Mouse (Mus musculus): Measurements from ENCODE around the gene Smpd3.

Gene Smpd3

DNA sequence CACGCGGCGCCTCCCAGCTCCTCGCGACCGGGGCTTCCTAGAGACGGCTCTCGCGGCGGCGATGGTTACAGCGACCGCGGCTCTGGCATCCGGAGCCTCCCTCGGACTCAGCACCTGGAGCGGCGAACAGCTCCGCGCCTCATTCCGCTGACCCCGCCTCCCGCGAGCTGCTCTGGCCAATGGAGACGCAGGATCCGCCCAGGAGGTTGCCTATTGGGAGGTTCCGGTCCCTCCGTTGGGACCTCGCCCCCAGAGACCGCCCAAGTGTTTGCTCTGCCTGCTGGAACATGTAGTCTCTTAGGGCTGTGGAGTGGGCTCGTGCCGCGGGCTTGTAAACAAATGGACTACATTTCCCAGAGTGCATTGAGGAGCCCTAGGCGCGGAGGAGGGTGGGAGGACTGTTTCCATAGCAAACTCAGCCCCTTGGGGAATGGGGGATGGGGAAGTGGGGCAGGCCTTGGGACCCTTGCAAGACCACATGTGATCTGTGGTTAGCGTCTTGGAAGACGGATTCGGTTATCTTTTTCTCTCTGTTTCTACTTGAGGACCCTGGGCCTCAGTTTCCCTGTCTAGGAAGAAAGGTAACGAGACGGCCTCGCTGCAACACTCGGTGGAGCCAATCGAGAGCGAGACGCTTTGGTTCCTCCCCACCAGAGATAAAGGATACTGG is at the start of gene Smpd3:
TSS of gene Smpd3 (minus strand) at position 137 of the 670 bp plus-strand sequence.
- in situ Hi-C loops (cut with MboI) = no loop called here

DNA sequence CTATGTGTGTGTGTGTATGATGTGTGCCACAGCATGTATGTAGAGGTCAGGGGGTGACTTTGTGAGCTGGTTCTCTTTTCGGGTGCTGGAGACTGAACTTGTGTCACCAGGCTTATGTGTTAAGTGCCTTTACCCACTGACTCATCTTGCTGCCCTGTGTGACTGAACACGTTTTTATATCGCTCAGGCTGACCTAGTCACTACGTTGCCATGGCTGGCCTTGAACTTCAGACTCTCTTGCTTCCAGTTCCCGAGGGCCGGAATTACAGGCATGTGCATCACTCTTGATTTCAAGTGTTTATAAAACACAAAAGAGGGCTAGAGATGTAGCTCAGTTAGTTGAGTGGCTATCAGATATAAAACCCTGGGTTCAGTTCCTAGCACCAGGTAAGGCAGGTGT is 43.2 kb upstream of the Smpd3 start:
- in situ Hi-C loops (cut with MboI) = no loop called here

DNA sequence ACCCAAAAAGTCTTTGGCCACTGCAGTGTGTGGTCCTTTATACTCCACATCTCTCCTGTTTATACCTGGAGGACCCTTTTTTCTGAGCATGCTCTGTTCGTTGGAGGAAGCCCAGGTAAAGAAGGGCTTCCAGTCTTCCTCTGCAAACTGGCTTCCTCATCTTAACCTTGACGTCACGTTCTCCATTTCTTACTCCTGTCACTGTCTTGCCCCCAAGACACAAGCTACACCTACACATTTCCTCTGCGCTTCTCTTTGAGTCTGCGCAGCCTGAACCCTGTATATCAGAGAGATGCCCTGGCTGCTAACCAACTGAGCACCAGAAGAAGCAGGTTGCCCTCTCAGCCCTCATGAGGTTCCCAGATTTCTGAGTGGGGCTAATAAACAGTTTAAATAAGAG is 41.6 kb upstream of the Smpd3 start:
- in situ Hi-C loops (cut with MboI) = no loop called here

DNA sequence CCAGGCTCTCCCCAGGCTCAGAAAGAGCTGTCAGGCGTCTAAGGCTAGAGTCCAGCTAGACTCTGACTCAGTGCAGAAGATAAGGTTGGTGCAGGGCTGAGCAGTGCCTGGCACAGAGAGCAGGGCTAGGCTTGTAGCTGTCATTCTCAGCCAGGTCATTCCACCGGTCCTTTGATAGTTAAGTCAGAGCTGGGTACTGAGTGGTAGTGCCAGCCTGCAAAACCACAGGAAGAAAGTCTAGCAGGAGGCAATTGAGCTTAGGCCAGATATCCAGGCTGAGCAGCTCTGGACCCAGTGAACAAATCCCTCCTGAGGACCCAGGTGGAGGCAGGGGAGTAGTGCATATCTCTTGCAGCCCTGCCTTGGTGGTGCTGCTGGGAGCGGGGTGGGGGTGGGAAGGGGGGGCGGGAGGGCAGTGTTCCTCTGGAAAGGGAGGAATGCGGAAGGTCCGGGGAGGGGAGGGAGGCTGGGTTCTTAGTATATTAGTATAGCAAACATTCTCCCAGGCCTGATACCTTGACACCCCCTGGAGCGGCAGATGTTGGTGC is 40.8 kb upstream of the Smpd3 start:
- in situ Hi-C loops (cut with MboI) = no loop called here

DNA sequence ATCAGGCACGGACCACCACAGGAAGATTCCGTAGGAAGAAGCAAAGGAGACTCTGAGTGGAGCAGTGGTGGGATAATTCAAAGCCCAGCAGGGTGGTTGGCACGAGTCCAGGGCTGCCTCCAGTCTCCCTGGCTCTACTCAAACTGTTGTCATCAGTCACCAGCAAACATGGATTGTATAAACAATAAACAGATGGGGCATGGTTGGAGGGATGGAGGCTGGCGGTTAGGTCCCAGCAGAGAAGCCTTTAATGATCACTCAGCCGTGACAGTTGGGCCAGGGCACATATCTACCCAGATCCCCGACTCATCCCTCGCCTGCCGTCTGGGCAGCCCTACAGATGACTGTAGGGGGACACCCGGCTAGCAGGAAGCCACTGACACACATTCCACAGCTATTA is 39.1 kb upstream of the Smpd3 start:
- in situ Hi-C loops (cut with MboI) = no loop called here

DNA sequence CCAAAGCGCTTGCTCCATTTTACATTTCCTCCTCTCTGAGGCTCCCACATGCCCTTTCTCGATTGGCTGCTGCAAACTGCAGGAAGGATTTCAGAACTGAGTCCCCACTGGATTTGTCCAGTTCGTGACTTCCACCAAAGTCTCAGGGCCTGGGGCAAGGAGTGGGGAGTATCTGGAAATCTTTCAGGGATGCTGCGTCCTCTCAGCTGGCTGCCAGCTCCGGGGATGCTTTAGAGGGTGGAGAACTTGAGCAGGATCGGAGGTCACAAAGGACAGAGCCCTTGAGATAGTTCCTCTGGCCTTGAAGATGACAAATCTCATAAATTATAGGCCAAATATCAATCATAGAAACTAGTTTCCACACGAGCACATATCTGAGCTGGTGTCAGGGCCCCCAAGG is 38.2 kb upstream of the Smpd3 start:
- in situ Hi-C loops (cut with MboI) = no loop called here

DNA sequence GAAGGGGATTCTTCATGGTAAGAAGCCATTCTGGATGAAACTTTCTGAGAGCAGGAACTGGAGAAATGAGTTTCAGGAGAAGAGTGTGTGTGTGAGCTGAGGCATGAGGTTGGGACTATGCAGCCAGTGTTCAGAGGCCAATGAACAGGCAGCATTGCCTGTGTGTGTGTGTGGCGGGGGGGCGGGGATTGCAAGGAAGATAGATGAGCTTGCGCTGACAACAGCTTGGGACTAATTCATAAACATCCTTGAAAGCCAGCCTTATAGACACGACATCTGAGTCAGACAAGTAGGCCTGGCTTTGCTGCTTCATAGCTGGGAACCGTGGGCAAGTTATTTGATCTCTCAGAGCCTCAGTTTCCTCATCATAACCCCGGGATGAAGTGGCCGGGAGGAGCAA is 31.3 kb upstream of the Smpd3 start:
- in situ Hi-C loops (cut with MboI) = no loop called here

DNA sequence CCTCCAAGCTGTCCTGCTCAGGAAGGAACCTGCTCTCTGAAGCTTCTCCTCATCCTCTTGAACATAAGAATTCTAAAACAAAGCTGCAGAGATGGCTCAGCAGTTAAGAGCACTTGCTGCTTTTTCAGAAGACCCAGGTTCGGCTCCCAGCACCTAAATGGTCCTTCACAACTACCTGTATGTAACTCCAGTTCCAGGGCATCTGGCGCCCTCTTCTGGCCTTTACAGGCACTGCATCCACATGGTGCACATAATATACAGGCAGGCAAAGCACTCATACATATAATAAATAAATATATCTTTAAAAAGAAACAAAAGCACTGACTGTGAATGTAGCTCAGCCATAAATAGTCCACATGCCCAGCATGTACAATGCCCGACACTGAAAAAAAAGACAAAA is 30.7 kb upstream of the Smpd3 start:
- in situ Hi-C loops (cut with MboI) = no loop called here

DNA sequence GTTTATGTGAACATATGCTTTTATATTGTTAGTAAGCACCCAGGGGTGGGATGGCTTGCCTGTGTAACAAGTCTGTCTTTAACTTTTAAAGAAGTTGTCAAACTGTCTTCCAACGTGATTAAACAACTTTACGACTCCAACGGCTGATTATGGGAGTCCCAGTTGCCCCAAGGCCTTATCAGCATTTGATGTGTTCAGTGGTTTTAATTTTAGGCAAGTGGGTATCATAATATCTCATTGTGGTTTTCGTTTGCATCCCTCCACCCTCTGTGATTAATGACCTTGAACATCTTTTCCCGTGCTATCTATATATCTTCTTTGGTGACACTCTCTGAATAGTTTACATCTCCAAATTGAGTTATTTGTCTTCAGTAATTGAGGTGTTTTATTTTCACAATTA is 27.0 kb upstream of the Smpd3 start:
- in situ Hi-C loops (cut with MboI) = no loop called here

DNA sequence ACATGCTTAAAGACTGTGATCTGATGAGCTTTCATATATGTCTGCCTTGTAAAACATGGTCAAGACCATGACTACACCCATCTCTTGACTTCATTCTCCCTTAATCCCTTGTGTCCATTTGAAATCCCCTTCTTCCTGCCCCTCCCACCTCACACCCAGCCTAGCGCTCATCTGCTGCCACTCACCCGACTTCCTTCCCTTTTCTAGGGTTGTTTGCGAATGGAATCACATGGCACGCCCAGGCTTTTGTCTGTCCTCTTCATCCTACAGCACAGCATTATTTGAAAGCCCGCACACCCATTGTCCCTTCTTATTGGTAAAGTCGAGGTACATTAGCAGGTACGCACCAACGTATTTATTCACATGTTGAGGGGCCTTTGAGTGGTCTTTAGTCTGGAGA is 26.5 kb upstream of the Smpd3 start:
- in situ Hi-C loops (cut with MboI) = no loop called here

DNA sequence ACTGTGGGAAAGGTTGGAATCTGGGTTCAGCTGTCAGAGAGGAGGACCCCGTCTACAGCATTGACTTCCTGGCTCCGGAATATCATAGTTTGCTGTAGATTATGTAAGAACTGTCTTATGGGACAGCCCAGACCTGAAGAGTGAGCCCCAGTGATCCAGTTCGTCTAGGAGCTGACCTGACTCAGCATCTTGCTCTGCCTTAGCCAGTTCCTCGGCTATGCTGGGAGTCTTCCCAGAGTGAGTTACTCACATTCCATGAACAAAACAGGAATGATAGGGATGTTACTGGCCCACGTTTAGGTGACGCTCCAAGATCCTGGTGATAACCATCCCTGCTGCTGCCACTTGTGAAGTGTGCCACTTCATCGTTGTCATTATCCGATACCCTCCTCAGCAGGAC is 25.5 kb upstream of the Smpd3 start:
- in situ Hi-C loops (cut with MboI) = no loop called here

DNA sequence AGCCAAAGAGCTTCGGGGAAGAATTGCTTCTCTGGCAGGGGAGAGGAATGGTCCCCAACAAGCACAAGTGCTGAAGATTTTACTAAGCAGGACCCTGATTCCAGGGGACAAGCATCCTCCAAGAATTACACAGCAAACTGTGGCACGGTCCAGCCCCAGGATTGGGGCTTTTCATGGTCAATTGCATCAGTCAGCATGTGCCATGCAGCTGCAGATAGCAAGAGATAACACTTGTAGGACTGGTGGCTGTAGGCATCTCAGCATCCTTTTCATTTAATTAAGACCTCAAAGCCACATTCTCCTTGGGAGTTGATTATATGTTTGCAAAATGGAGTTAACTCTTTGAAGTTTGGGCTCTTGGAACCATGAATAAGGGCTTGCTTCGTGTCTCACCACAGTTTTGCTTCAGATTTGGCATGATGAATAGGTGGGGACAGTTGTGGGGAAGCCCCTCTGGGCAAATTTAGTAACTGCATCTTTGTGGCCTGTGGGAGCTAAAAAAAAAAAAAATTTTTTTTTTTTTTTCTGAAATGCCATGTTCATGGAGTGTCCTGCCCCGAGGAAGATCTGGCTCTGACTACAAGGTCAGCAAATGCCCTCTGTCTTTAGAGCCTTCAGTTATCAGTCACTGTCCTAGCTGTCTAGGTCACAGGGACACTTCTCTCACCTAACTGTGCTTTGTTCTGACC is 22.0 kb upstream of the Smpd3 start:
- in situ Hi-C loops (cut with MboI) = no loop called here

DNA sequence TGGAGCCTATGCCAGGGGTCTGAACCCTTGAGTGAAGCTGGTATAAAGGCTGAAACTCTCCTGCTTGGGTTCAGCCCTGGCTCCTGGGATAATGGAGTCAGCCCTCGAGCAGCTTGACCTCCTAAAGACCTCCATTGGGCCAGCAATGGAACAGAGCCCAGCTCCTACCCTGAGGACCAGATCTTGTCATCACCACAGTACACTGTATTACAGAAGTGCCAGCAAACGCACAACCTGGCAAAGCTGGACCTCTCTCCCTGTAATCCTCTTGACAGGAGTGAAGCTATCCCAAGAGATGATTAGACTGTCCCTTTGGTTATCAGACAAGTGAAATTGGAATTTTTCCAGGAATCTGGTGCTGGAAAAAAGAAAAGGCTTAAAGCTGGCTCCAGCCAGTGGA is 13.3 kb upstream of the Smpd3 start:
- in situ Hi-C loops (cut with MboI) = no loop called here

DNA sequence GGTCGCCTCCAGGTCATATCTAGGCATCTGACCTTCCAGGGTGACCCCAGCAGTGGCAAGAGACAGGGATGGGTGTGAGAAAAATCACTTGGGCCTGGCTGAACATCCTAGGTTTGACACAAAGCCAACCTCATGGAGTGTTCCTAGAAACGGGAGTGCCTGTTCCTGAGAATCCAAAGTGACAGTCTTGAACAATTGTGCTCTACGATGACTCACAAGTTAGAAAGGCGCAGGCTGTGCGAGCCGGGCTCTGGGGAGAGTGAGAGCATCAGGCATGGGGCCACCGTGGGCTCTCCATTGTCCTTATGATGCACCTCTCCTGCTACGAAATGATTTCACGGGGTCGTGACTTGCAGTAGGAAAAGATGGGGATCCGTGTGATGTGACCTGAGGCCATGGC is 11.6 kb upstream of the Smpd3 start:
- in situ Hi-C loops (cut with MboI) = no loop called here

DNA sequence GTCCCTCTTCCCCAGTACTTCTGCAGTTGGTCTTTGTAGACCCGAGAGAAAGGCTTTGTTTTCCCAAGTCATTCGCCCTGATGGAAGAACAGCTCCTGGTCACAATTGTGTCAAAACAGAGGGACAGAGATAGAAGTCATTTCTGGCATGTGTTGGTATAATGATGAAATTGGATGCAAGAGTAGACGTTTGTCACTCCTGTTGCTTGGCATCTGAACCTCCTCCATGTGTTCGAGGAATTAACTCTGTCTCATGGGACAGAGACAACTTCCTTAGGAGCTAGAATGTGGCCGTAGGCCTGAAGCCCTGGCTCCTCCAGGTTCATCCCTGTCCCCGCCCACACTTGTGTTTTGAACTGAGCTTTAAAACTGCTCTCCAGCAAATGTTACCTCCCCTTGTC is 8.3 kb upstream of the Smpd3 start:
- in situ Hi-C loops (cut with MboI) = no loop called here

DNA sequence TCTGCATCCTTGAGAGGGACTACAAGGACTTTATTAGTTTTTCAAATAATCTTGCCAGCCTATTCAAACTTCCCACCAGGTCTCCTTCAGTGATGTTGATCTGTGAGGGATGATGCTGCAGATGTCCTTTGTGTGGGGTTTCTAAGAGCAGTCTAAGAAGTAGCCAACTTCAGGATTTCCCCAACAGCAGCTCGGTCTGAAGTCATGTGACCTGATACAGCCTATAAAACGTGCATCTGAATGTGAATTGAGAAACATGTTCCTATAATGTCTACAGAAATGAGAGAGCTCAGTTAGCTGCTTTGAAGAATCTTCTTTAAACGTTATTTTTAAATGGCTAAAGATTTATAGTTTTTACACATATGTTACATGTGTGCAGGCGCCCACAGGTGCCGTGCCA is 5.7 kb upstream of the Smpd3 start:
- in situ Hi-C loops (cut with MboI) = no loop called here

DNA sequence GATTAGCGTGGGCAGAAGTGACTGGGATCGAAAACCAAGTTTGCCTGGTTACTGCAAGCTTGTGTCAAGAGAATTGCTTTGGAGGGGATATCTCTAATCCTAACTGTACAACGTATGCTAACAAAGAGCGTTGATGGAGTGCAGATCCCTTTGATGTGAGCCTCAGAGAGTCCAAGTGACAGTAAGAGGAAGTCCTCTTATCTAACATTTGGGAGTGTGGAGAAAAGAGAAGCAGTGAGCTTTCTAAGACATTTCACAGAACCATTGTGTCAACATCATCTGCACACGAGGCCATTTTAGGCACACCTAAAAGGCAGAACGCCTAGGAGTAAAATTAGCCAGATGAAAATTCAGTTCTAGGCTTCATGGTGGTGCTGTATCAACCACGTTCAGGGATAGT is 5.0 kb upstream of the Smpd3 start:
- in situ Hi-C loops (cut with MboI) = no loop called here

DNA sequence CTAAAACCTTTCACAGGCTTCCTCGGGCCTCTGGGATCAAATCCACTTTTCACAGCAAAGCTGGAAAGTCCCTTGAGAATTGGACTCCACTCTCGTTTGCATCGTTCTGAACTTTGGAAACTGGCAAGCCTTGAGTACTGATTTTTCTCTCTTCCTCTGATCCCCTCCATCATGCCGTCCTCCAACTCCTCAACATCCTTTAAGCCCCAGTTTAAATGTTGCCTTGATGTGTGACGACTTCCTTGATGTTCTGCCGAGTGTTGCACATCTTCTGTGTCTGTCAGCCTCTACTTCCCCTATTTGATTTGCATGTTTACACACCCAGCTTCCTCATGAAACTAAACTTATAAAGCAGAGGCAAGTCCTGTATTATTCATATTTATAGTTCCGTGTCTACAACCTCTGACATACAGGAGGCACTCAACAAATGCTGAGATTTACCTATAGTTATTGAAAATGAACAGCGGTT is 987 bp upstream of the Smpd3 start:
- in situ Hi-C loops (cut with MboI) = no loop called here

DNA sequence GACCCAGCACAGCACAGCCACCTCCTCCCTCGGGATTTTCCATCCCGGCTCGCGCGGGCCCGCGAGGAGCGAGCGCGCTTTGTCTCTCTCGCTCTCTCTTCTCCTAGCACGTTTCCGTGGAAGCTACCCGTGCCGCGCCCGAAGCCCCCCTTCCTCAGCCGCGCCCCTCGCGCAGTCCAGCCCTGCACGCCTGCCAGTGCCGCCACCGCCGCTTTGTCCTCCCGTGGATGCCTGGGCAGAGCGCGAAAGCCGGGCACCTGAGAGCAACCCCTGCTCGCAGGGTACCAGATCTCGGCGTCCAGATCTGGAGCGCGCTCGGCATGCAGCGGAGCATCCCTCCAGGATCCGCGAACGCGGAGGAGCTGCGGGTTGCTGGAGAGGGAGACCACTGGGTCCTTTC is 1.2 kb downstream of the Smpd3 start:
- in situ Hi-C loops (cut with MboI) = no loop called here

DNA sequence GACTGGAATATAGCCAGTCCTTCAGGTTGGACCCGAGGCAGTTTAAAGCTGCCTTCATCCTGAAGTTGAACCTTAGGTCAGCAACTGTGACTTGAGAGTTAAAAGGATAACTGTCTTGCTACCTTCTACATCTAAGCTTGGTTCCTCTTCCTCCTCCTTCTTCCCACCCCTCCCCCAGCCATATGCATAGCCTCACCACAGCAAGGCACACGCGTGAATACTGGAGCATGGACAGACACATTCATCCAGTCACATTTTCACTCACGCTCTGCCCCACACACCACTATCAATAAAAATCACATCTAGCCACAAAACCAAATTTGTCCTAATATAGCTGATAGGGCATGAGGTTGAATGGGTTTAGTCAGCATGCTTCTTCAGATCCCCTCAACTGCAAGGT is 1.8 kb downstream of the Smpd3 start:
- in situ Hi-C loops (cut with MboI) = no loop called here

DNA sequence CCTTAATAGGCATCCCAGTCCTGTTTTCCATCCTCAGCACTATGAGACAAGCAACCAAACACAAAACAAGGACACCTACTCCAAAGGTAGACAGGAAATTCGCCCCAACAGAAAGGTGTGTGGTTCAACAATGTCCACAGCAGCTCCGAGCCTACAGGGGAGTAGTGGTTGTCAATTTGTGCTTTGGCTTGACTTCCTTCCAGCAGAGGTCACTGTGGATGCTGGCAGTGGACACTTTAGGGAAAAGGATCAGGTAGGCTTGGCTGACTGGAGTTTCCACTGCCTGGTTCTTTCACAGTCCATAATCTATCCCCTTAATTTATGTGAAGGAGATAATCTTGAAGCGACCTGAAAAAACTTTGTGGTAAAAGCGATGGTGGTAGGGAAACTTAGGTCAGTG is 2.6 kb downstream of the Smpd3 start:
- in situ Hi-C loops (cut with MboI) = no loop called here

DNA sequence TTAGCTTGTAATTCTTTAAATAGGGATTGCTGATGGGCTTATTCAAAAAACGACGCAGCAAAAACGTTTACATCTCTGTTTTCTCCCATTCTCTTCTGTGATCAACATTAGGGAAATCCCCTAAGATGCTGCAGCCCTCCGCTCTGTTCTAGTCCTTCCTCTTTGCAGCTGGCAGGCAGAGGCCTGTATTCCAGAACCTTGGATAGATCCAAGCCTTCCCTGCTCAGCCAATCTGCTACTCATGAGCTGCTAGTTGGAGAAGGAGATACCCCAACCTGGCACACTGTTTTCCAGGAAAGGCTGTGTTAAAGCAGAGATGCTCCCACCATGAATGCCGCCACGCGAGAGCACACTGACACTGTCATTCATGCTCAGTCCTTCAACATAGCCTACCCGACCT is 4.4 kb downstream of the Smpd3 start:
- in situ Hi-C loops (cut with MboI) = no loop called here

DNA sequence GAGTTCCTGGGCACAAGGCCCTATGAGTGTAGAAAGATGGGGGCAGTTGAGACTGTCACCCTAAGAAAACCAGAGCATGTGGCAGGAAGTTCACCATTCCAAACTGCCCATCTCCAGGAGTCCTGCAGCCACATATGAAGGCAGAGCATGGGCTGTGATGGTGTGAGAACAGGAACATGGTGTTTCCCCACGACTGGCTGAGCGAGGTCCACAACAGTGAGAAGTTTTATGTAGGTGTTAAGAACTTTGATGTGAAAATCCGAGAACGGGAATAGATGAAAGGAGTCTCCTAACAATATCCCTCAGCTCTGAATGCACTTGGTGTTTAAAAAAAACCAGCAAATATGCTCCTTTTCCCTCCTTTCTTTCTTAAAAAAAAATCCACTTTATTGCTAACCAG is 5.3 kb downstream of the Smpd3 start:
- in situ Hi-C loops (cut with MboI) = no loop called here

DNA sequence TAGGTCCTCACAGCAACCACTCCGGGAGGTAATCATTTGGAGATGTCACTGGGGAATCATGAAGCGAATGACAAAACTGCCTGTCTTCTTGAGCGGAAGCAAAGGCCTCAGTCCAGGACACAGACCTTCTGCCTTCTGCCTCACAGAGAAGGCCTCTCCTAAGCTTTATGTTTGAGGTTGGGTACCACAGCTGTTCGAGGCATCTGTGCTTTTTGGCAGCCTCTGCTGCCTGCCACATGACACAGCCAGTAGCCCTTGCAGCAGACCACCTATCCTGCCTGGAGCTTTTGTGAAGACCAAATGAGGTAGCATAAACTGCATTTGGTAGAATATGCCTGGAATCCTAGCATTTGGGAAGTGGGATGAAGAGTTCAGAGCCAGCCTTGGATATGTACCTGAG is 11.2 kb downstream of the Smpd3 start:
- in situ Hi-C loops (cut with MboI) = no loop called here

Data from mature B cell (primary cell).